Mouse (Mus musculus): ENCODE data around the gene Kcnc3.

DNA sequence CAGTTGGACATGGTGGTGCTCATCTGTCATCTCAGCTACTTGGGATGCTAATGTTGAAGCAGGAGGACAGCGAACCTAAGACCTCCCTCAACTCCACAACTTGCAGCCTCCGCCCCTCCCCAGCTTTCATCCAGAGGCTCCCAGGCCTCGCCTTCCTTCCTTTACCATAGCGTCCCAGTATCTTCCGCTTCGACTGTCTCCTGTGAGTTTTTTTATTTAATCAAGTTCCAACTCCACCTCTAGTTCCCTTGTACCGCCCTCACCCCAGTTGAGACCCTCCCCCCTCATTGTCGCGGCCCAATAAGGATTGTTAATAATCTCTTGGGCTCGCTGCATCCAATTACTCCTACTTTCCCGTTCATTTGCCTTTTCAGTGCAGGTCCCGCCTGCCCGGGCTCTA lies 518 bp upstream of the Kcnc3 start:
- TF ChIP-seq POLR2A (IDR thresholded peaks at IDR 0.05; ENCODE audit: extremely low read depth, insufficient read depth, low read length): no peak
- TF ChIP-seq CTCF (IDR thresholded peaks at IDR 0.05; ENCODE audit: extremely low read depth, insufficient read depth, low read length): no peak
